Mouse (Mus musculus) midbrain, embryonic 11.5 days (tissue): ENCODE measurements at regions not wholly inside any gene's neighbourhood (a gene's known extent, or its start where the extent isn't known, plus 50 kb on each side); places are given as distances from the start of the nearest gene placed in this dataset.

Experiments used
- ATAC-seq: fragments of 200-750 bp; cut with Nextera tagmentation; 2 replicates; pipeline ENCODE4 v1.8.0; 2017; ENCODE audit warnings: moderate TSS enrichment, moderate library complexity; ENCODE audit not compliant: low FRiP score
- DNase-seq: peaks from one replicate; pipeline ENCODE4 v3.0.0; 2015; ENCODE audit warnings: low spot score; ENCODE audit errors: missing footprints
- H3K27ac ChIP-seq: fragments of 300-500 bp; sonication (generic); 2 replicates; pipeline ENCODE4 v1.5.1; 2014; ENCODE audit warnings: low read depth, low read length
- H3K27me3 ChIP-seq: fragments of 300-500 bp; sonication (generic); 2 replicates; pipeline ENCODE4 v1.6.1; 2014; ENCODE audit warnings: mild to moderate bottlenecking, low read length, moderate library complexity, mixed read lengths; ENCODE audit not compliant: control insufficient read depth, insufficient read depth
- H3K36me3 ChIP-seq: fragments of 300-500 bp; sonication (generic); 2 replicates; pipeline ENCODE4 v1.6.1; 2014; ENCODE audit warnings: mild to moderate bottlenecking, low read length, moderate library complexity, mixed read lengths; ENCODE audit not compliant: control insufficient read depth, insufficient read depth
- H3K4me1 ChIP-seq: fragments of 300-500 bp; sonication (generic); 2 replicates; pipeline ENCODE4 v1.6.1; 2014; ENCODE audit warnings: low read length; ENCODE audit not compliant: control insufficient read depth, insufficient read depth
- H3K4me2 ChIP-seq: fragments of 300-500 bp; sonication (generic); 2 replicates; pipeline ENCODE4 v1.6.1; 2014; ENCODE audit warnings: mild to moderate bottlenecking, moderate library complexity
- H3K4me3 ChIP-seq: fragments of 300-500 bp; sonication (generic); 2 replicates; pipeline ENCODE4 v1.5.1; 2014; ENCODE audit warnings: low read depth, low read length
- H3K9ac ChIP-seq: fragments of 300-500 bp; sonication (generic); 2 replicates; pipeline ENCODE4 v1.6.1; 2014; ENCODE audit warnings: low read length
- H3K9me3 ChIP-seq: fragments of 300-500 bp; sonication (generic); 2 replicates; pipeline ENCODE4 v1.6.1; 2016; ENCODE audit warnings: low read length; ENCODE audit not compliant: control insufficient read depth
- WGBS: fragments of 180-500 bp; shearing (Covaris S2); extraction: QIAGEN DNeasy Blood & Tissue Kit; methylation state at CpG from one replicate; pipeline ENCODE4 v1.1.7; 2014; 5-methylcytosine and 5-hydroxymethylcytosine counted together

DNA sequence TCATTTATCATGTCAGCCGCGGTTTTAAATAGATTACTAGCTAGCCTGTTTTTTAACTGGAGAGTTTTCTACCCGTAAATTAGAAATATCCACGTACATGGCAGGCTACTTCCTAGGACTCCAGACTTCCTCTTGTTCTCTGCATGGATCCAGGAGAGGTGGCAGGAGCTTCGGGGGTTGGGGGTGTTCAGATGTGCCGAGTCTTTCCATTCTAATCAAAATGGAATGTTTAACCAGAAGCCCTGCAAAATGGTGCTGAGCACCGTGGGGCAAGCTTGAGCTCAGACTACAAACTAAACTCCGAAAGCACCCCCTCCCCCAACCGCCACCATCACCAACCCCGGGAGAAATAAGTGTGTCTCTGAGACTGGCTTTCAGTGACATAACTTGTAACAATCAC lies 73.4 kb upstream of the 4930535I16Rik start:
- no peak overlapping the region for H3K9ac ChIP-seq
- H3K27me3 ChIP-seq = peaks cover 5% of the 10 kb centered on the region; the same call in 1 of the 2 replicates
- H3K4me3 ChIP-seq = peak overlapping the region; percentile 26; the same call in 1 of the 2 replicates
- no peaks in the 10 kb centered on the region for H3K9me3 ChIP-seq
- DNase-seq (no peak), ATAC-seq (peak; percentile 10; the same call in 1 of the 2 replicates)
- WGBS = 12% methylated on average over 10 of the region's 10 CpGs
- peaks cover 11% of the 10 kb centered on the region for H3K4me1 ChIP-seq
- H3K27ac ChIP-seq = no peak overlapping the region
- no peaks in the 10 kb centered on the region for H3K36me3 ChIP-seq
- peak overlapping the region; percentile 58 for H3K4me2 ChIP-seq

DNA sequence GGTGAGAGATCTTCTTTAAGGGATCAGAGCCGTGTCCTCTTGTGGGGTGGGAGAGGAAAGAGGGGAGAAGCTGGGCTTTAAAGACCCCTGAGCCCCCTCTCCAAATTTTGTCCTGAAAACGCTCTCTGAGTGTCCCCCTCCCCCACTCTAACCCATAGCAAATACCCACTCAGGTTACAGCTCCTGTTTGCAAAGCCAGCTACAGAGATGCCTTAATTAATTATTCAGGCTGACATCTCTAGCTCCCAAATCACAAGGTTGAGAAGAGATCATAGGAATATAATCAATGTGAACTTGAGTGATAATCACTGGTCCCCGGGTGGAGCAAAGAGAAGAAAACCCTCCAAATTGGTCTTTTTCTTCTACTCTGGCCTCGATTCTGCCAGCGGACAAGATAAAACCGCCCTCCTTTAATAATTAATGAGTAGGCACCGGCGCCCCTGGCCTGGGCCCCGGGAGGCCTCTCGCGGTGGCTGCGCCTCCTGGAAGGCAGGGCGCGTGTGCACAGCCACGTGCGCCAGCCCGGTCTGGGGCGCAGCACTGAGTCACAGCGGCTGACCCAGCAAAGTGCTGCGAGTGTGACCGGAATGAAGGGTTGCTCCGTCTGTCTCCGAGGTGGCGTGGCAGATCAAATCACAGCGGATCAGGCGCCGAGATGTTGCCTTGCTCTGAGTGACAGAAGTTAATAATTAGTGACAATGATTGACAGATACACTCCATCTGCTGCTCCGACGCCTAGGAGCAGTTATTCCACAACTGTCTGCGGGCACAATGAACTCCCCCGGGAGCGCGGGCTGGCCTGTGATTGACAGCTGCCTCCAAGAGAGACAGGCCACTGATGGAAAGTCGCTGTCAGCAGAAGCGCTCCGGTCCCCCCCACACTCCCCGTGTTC lies 72.7 kb upstream of the 4930535I16Rik start:
- Histone ChIP-seq H3K4me3 (peak overlapping the region; percentile 26), H3K9me3 (no peaks in the 10 kb centered on the region), H3K27me3 (peaks cover 5% of the 10 kb centered on the region; the same call in 1 of the 2 replicates), H3K9ac (peak overlapping the region; percentile 51), H3K27ac (peak overlapping the region; percentile 52), H3K4me2 (peak overlapping the region; percentile 58), H3K36me3 (no peaks in the 10 kb centered on the region), H3K4me1 (peaks cover 11% of the 10 kb centered on the region)
- under 1% methylated on average over 37 of the region's 37 CpGs for WGBS
- ATAC-seq (peak; percentile 93), DNase-seq (peak; percentile 96)
